Mouse (Mus musculus): ENCODE results near the gene Vil1.
A peak's percentile ranks its signal among the peaks of the same experiment; 100 is the strongest.

Gene Vil1

GRCm38 (mm10) chr1:74415143-74415542 is 6.0 kb downstream of the Vil1 start:
- no peak for DNase-seq (ENCODE audit: low read depth)

- DNase-seq (ENCODE audit: low read depth): no peak
Observed at GRCm38 (mm10) chr1:74418747-74419439, 9.7 kb downstream of the Vil1 start.

DNA sequence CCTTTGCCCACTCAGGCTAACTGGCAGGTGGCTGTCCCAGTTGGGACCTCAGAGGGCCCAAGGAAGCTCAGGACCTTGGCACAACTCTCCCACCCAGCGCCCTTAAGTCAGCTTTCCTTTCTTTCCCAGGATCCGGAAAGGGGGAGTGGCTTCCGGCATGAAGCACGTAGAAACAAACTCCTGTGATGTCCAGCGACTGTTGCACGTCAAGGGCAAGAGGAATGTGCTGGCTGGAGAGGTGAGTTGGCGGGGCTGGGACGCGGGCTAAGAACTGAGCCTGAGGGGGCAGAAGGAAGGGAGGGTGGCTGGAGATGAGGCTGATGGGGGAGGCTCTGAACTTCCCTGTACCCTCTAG is 10.2 kb downstream of the Vil1 start:
- DNase-seq (ENCODE audit: low read depth): no peak

DNA sequence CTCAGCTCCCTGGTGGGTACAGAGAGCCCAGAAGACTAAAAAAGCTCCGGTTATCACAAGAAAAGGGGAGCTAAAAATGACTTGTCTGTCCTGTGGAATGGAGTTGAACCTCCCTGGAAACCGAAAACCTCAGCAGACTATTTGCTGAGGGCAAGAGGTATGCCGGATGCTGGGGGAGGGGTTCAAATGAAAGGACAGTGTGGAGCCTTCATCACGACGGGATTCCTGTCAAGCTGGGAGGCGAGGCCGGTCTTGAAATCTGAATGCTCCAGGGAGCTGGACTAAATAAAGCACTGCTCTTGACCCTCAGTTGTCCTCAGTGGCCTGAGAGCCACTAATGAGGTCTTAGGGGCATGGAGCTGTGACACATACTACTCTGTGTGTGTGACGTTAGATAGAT is 14.0 kb downstream of the Vil1 start:
- no peak for DNase-seq (ENCODE audit: low read depth)

- DNase-seq (ENCODE audit: low read depth): no peak
Observed at GRCm38 (mm10) chr1:74425845-74426244, 16.7 kb downstream of the Vil1 start.

DNA sequence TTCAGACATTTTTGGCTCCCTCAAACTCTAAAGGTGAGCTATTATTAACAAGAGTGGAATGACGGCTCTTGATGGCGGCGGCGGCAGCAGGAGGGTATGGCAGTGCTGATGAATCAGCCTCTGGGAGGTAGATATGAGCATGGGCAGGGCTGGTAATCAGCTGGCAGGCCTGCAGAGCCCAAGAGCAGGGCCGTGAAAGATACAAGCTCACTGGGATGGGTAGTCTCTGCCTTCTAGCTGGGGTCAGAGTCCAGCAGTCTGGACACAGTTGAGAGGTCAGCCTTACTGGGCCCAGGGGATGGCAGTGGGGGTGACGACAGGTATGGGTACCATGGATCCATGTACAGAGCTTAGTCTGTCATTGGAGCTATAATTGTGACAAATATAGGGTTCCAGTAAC is 24.0 kb downstream of the Vil1 start:
- no peak for DNase-seq (ENCODE audit: low read depth)

DNA sequence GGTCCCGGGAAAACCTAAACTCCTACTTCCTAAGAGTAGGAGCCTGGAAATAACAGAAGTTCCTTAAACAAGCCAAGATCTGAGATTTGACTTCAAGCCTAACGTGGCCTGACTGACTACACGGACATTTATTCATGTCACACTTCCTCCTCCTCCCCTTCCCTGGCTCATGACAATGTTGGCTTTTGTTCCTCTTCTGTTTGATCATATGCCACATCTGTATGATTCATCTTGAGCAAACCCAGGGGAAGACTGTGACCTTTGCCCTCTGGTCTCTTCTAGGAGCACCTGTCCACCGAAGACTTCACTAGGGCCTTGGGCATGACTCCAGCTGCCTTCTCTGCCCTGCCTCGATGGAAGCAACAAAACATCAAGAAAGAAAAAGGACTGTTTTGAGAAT is 25.4 kb downstream of the Vil1 start:
- no peak for DNase-seq (ENCODE audit: low read depth)

- peak; percentile 43 for DNase-seq (ENCODE audit: low read depth)
Observed at GRCm38 (mm10) chr1:74435563-74435962, 26.4 kb downstream of the Vil1 start.

DNA sequence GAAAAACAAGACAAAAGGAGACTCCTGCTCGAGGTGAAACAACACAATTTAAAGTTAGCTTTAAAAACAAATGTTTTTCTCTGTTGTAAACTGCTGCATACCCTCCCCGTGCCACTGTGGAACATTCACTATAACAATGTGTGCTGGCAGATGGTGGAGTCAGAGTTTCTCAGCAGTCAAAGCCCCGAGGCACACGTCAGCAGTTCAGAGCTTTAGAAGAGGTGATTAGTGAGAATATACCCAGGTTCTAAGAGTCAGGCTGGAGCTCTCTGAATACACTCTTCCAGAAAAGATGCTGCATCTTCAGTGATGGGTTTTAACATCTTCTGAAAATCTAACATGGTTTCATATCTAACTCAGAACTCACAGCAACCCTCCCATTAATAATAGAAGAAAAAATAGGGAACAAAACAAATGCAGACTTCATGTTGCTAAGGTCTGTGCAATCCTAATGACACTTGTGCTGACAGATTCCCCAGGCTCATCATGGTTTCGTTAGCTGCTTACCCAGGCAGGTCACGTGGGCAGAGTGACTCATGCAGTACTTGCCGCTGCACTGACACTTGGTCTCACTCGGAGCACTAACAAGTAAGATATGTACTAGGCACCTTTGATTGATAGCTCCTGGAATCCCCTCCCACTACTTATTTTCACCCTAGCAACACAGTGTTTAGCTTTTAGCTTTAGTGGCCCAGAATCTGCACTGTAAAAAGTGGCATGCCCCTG is 28.7 kb downstream of the Vil1 start:
- no peak for DNase-seq (ENCODE audit: low read depth)

DNA sequence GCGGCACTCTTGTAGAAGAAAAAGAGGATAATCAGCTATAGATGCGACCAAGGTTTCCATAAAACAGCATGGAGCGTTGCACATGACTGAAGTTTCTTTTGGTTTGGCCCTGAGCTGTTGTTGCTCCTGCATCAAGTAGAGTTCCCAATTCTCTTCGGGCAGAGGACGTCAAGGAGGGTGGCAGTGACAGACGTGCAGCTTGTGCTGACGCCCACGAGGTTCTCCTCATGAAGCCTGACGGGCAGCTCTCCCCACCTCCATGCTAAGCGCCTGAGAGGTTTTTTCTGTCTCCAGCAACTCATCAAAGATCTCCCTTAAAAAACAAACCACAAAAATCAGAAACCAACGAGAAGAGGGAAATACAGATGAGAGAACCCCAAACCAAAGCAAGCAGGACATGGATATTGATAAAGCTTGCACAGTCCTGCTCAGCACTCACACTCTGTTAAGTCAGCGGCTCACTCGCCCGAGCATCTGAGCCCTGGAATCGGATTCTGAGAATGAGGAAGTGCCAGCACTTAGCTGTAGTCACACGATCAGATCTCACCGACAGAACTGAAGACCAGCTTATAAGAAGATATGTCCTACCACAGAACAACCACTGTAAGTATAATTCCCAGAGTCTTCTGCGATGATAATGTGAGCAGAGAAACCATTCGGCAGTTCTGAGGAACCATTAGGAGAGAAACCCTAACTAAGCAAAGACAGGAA is 30.1 kb downstream of the Vil1 start:
- DNase-seq (ENCODE audit: low read depth): no peak

GRCm38 (mm10) chr1:74444538-74444937 is 35.4 kb downstream of the Vil1 start:
- no peak for DNase-seq (ENCODE audit: low read depth)

GRCm38 (mm10) chr1:74452611-74453045 is 43.5 kb downstream of the Vil1 start:
- DNase-seq (ENCODE audit: low read depth): peak; percentile 47

DNA sequence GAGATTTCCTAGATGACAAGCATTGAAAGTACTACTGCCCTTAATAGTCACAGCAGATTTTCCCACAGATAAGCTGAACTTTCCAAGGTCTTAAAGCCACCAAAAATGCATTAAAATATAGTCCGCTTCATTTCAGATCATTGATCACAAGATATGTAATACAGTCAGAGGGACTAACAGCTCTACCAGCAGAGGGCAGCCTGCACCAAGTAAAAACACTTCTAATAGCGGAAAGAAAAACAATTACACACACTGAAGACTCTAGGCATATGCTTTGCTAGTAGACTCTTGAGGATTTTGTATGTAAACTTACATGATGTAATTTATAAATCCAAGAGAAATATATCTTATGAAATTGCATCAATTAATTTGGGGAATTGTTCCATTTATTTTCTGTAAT is 51.1 kb downstream of the Vil1 start:
- peak; percentile 51 for DNase-seq (ENCODE audit: low read depth)

All from c-Kit-positive CD71-positive TER-119-negative erythroid progenitor cells, embryonic 14.5 days (primary cell).